Mouse (Mus musculus) erythroblast, embryonic 14.5 days (primary cell): ENCODE data around the gene Mov10. TPM values are rescaled to one million over a fixed set of nuclear protein-coding genes. Genes with fewer than 3 reads are reported as not detected.

Experiments used
- polyA plus RNA-seq: library from polyadenylated mRNA; stranded (reverse); fragments of >175 nt; gene quantifications from 2 replicates; pipeline ENCODE4 v1.2.3, GENCODE M21; 2012

The Mov10 gene
- polyA plus RNA-seq, 1 experiment = 1.0 TPM

Other genes with a start within 250 kb of the Mov10 start
- gene Slc16a1, start 179.9 kb downstream of the Mov10 start, polyA plus RNA-seq = 12.8 and 18.6 TPM in 2 replicates
- not detected in 2 replicates for gene Ppm1j, start 37.5 kb downstream of the Mov10 start, polyA plus RNA-seq
- not detected in 2 replicates for gene Fam19a3, start 36.7 kb downstream of the Mov10 start, polyA plus RNA-seq
- 0.24 and 0.47 TPM in 2 replicates for gene Rhoc, start 30.2 kb downstream of the Mov10 start, polyA plus RNA-seq
- 0.43 and 0.44 TPM in 2 replicates for gene St7l, start 45.4 kb upstream of the Mov10 start, polyA plus RNA-seq
- 0.49 and 0.54 TPM in 2 replicates for gene Capza1, start 45.9 kb upstream of the Mov10 start, polyA plus RNA-seq
- not detected in 2 replicates for gene Wnt2b, start 143.4 kb upstream of the Mov10 start, polyA plus RNA-seq
- 0.01 TPM in 1 of 2 replicates, not detected in the other for gene Cttnbp2nl, start 234.6 kb upstream of the Mov10 start, polyA plus RNA-seq
- not detected in 2 replicates for gene 4930564D02Rik, start 248.3 kb upstream of the Mov10 start, polyA plus RNA-seq